Mouse (Mus musculus): ENCODE data around the gene Arhgap24.

- TF ChIP-seq SIN3A (IDR thresholded peaks at IDR 0.05; ENCODE audit: low read length) (no peak), CTCF (conservative IDR thresholded peaks at IDR 0.05 in 1 of 2, IDR thresholded peaks at IDR 0.05 in 1 of 2; ENCODE audit: low read depth in 2 of 2, low read length in 2 of 2) (no peak), JUND (conservative IDR thresholded peaks at IDR 0.05; ENCODE audit: low read depth, low read length) (no peak), POLR2A (IDR thresholded peaks at IDR 0.05; ENCODE audit: low read depth, low read length) (no peak), MYC (IDR thresholded peaks at IDR 0.05; ENCODE audit: low read depth, low read length) (no peak), TBP (conservative IDR thresholded peaks at IDR 0.05; ENCODE audit: low read depth, low read length) (no peak), ZNF384 (IDR thresholded peaks at IDR 0.05; ENCODE audit: low read depth, low read length) (no peak), MAX (IDR thresholded peaks at IDR 0.05; ENCODE audit: low read length) (no peak), KAT2A (IDR thresholded peaks at IDR 0.05; ENCODE audit: insufficient replicate concordance, low read length) (no peak), RCOR1 (conservative IDR thresholded peaks at IDR 0.05; ENCODE audit: low read depth, low read length) (no peak), ZMIZ1 (IDR thresholded peaks at IDR 0.05; ENCODE audit: low read depth, low read length) (no peak), E2F4 (IDR thresholded peaks at IDR 0.05; ENCODE audit: insufficient replicate concordance, low read depth, low read length) (no peak)
Measured at GRCm38 (mm10) chr5:102765694-102766093, 284.5 kb downstream of the Arhgap24 start.
